Mouse (Mus musculus) cerebellum, adult 9-11 months (tissue): ENCODE measurements around the gene Cdk5rap2.
A peak's percentile ranks its signal among the peaks of the same experiment; 100 is the strongest.

Source experiments
- DNase-seq: peaks from one replicate; pipeline ENCODE4 v3.0.0; 2022

Cdk5rap2 gene

DNA sequence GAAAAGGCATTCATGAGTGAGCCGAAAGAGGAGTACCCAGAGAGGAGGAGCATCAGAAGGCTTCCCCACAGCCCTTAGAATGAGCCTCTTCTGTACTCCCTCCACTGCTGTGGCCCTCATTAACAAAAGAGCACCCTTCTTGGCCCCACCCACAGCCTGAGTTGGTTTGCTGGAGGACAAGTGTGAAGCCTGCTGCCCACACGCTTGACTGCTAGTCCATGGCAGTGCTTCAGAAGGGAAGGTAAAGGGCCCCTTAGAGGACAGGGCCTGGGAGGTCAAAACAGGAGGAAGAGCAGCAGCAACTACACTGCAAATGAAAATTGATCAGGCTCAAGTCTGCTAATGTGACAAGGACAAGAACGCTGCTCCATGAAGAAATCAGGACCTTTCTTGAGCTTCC is 56.6 kb downstream of the Cdk5rap2 start:
- DNase-seq = no peak

DNA sequence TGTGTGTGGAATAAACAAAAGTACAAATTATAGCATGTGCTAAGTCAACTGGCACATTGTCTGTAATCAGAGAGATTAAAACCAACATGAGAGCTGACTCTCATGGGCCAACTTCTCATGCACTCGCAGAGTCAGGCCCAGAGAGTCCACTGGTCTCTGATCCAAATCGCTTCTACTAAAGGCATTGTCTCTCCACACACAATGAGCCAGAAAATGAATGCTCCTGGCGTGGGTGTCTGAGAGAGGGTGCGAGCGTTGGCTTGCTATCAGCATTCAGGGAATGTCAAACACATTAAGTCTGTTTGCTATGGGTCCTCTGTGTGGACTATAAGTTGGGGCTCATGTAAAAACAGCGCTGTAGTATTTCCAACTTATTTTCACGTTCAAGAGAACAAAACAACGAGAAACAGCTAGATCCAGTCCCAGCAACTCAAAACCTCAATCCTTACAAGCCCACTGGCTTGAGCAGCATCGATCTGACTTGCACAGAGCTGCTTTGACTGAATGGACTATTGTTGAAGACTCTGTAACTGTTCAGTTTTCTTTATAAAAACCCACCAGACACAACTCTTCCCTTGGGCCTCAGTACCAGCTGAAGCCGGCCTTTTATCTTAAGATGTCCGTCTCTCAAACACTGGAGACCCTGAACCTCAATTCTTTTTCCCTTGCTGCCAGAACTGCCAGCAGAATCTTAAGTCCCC is 74.6 kb downstream of the Cdk5rap2 start:
- DNase-seq = no peak

GRCm38 (mm10) chr4:70334995-70335394 is 75.2 kb downstream of the Cdk5rap2 start:
- no peak for DNase-seq

- DNase-seq = no peak
Measured at GRCm38 (mm10) chr4:70332981-70333380, 77.3 kb downstream of the Cdk5rap2 start.

- no peak for DNase-seq
Measured at GRCm38 (mm10) chr4:70332576-70332975, 77.7 kb downstream of the Cdk5rap2 start.

GRCm38 (mm10) chr4:70331181-70331580 is 79.1 kb downstream of the Cdk5rap2 start:
- DNase-seq = no peak

DNA sequence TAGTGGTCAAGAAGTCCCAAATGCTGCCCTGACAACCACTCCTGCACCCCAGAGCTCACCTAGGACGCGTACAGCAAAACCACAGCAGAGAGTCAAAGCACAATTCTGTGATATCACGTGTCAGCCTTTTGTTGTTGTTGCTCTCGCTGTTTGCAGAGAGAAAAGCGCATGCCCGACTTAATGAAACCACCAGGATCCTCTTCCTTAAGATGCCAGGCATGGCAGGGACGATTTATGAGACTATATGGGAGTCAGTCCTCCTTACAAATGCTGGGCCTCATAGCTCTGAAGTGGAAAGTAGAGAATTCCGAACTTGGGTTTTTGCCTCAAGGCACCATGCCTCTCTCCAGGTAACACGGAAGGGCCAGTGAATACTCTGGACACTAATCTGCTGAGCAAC is 82.2 kb downstream of the Cdk5rap2 start:
- DNase-seq = no peak

- DNase-seq = no peak
Measured at GRCm38 (mm10) chr4:70327436-70327835, 82.8 kb downstream of the Cdk5rap2 start.

DNA sequence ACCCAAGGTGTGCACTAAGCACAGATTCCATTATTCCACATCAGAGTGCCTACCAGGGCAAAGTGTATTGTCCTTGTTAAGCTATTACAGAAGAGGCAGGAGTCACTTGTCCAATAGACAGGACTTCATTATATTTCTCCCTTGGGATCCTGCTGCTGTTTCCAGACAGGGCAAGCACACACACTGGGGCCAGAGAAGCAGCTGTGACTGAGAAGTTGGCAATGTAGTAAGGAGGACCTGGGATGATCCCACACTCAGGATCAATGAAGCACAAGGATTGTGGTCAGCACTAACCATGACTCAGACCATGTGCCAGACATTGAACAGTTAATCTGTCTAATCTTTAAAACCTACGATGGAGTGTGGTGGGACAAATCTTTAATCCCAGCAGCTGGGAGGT is 88.7 kb downstream of the Cdk5rap2 start:
- DNase-seq = no peak

GRCm38 (mm10) chr4:70312170-70312569 is 98.1 kb downstream of the Cdk5rap2 start:
- no peak for DNase-seq

GRCm38 (mm10) chr4:70311530-70311929 is 98.7 kb downstream of the Cdk5rap2 start:
- DNase-seq = peak; percentile 79

DNA sequence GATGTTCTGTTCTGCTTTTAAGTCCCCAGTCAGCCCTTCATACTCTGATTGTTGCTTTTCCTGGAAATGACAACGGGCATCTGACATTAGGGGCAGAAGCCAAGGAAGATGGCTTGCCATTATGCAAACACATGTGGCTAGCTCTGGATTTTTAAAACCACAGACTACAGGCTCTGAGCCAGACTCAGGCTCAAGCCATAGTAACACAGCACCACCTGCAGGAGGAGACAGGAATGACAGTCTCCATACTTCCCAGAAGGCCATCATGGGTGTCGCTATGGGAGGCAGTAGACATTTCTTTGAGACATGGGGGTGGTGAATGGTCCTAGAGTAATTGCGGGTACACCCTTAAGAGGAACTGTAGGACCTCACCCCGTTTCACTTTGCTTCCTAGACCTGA is 103.0 kb downstream of the Cdk5rap2 start:
- DNase-seq = peak; percentile 54

DNA sequence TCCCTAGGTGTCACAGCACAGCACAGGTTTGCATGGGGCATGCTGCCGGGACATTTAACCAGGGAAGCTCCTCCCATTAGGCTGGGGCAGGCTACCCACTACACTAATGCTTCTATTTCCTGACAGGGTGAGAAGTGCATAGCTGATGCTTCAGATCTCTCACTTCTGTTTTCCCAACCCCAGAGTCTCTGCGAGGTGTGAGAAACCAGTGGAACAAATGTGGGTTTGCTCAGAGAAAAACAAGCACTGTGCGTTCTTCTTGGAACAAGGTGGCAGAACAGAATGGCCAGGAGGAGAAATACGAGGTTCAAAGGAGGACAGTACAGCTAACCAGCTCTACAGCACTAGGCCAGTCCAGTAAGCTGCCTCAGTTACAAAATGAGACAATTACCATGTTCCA is 106.4 kb downstream of the Cdk5rap2 start:
- no peak for DNase-seq

DNA sequence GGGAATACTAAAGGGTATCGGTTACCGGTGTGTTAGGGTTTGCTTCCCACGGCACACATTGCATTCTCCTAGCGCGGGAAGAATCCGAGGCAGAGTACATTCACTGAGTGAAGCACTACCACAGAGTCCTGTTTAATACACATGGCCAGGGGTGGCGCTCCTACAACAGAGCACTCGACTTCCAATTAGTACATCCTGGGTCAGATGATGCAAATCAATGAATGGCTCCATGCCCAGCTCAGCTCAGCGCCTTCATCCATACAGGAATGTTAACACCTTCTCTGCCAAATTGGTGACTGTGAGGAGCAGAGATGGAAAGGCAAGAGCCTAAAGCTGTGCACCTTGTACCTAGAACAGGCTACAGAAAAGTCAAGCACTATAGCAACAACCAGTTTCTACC is 109.1 kb downstream of the Cdk5rap2 start:
- DNase-seq = no peak

DNA sequence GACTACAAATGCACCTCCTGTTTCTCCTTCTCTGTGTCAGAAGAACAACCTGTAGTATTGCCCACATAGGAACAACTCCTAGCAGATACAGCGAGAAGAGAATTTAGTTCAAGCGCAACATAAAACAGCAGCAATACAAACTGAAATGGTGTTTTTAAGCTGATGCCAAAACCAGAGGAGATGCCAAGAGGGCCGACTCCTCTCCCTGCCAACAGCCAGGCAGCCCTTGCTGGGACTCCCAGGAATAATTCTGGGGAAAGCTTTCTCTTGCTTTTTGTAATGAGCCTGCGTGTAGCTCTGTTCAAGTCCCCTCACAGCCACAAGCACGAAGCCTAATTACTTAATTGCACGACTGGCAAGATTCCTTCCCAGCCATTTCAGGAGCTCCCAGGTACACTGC is 120.9 kb downstream of the Cdk5rap2 start:
- DNase-seq = no peak

- no peak for DNase-seq
Measured at GRCm38 (mm10) chr4:70283163-70283562, 127.1 kb downstream of the Cdk5rap2 start.

DNA sequence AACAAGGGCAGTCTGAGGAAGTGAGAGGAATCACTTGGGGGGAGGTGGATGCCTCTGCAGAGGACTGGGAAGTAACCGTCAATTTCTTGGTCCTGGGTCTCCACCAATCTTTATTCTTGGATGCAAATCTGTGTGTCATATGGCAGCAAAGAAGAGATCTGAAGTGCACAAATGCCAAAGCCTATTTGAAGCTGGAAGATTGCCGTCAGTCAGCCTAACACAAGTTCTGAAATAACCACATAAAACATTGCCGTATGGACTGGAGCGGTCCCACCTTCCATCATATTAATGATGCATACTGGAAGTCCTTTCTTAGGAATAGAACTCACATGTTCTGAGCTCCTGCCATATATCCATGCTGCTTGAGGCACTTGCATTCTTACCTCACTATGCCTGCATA is 131.4 kb downstream of the Cdk5rap2 start:
- no peak for DNase-seq

GRCm38 (mm10) chr4:70278057-70278456 is 132.2 kb downstream of the Cdk5rap2 start:
- DNase-seq = no peak

- no peak for DNase-seq
Measured at GRCm38 (mm10) chr4:70272943-70273342, 137.3 kb downstream of the Cdk5rap2 start.

DNA sequence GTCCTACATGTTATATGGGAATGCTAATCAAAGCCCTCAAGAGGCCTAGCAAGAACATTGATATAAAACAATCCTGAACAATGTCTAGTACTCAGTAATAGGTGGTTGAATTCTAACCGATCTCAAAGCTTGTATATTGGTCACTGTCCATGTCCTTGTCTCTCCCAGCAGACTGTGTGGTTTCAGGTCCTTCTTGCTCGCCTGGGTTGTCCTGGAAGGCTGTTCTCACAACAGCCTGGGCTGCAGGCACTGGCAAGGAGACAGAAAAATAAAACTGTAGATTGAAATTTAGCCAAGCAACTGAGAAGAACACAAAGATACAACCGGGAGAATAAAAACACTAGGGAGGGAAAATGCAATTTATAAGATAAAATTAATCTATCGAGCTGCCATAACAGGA is 137.7 kb downstream of the Cdk5rap2 start:
- DNase-seq = no peak

DNA sequence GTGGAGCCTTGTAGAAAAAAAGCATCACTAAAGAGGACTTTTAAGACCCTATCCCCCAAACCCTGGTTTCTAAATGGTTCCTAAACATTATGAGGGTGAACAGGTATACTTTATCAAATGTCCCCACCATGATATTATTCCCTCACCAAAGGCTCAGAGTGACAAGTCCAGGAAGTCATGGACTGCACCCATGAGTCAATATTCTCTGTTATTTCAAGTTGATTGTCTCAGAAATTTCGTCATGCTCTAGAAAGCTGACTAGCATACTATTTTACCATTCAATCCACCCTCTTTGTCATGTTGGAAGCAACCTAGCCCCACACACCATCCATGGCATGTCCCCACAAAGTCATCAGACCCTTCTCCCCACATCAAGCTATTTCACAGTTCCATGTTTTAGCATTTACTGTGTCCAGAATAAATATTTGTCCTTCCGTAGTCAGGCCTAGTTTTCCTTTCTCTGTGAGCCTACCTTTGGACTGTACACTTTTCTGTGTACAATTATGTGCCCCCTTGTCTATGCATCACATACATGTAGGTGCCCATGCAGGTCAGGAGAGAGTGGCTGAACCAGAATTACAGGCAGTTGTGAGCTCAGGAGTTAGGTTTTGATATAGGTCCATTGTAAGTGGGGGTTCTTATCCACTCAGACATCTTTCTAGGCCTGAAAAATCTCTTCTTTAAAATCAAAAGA is 142.9 kb downstream of the Cdk5rap2 start:
- DNase-seq = no peak

- DNase-seq = no peak
Measured at GRCm38 (mm10) chr4:70265248-70265647, 145.0 kb downstream of the Cdk5rap2 start.

DNA sequence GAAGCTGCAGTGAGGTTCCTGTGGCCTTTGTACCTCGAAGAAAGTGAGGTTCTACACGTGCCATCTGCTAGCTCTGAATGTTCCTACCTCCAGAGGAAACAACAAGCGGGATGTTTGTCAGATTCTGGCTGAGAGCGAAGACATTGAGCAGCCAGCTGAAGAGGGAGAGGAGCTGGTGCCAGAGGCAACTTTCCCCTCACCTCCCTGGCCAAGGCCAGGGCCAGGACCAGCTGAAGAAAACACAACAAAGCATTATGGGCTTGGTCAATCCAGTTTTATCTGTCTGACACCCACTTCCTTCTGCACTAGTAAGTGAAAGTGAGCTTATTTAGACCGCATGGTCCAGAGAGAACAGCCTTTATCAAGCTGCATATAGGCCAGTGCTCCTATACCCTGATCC is 147.4 kb downstream of the Cdk5rap2 start:
- no peak for DNase-seq

GRCm38 (mm10) chr4:70261315-70261714 is 148.9 kb downstream of the Cdk5rap2 start:
- no peak for DNase-seq

GRCm38 (mm10) chr4:70260419-70260807 is 149.8 kb downstream of the Cdk5rap2 start:
- DNase-seq = peak; percentile 44
